Mouse (Mus musculus): ENCODE data around the gene A930017K11Rik. TPM values are rescaled to one million over a fixed set of nuclear protein-coding genes. Genes with fewer than 3 reads are reported as not detected.

A930017K11Rik gene
- under 1 TPM; 0.19 to 0.33 TPM for total RNA-seq (2021)

GRCm38 (mm10) chr17:25951803-25952623, at the start of gene A930017K11Rik:
Gene A930017K11Rik, minus strand, starts transcription at chr17:25952565.
- DNase-seq: no peak
- intact Hi-C loops (cut with DNase I): no loop called here

- DNase-seq: no peak
- intact Hi-C loops (cut with DNase I): no loop called here
Measured at GRCm38 (mm10) chr17:25998425-25998824, 46.1 kb upstream of the A930017K11Rik start.

- intact Hi-C loops (cut with DNase I): no loop called here
Measured at GRCm38 (mm10) chr17:25993489-25993888, 41.1 kb upstream of the A930017K11Rik start.

GRCm38 (mm10) chr17:25992274-25992673, 39.9 kb upstream of the A930017K11Rik start:
- DNase-seq: no peak
- intact Hi-C loops (cut with DNase I): no loop called here

More at GRCm38 (mm10) chr17:25993489-25993888, 41.1 kb upstream of the A930017K11Rik start:
- DNase-seq: no peak

GRCm38 (mm10) chr17:25990331-25990730, 38.0 kb upstream of the A930017K11Rik start:
- intact Hi-C loops (cut with DNase I): no loop called here
- DNase-seq: no peak

- intact Hi-C loops (cut with DNase I): loop anchor here (2.0 kb wide), 1 partner anchor 91 kb away; no protein-coding TSS in a partner anchor
- peak; percentile 91 to 92 for DNase-seq
Measured at GRCm38 (mm10) chr17:25985306-25986294, 33.2 kb upstream of the A930017K11Rik start, which contains the start of gene Capn15. Gene Capn15, minus strand, starts transcription at chr17:25985796.

- intact Hi-C loops (cut with DNase I): loop anchor here (2.0 to 5.0 kb wide), 2 partner anchors 42 to 90 kb away; partner anchors contain the start of genes Nhlrc4 and Pigq
Measured at GRCm38 (mm10) chr17:25984556-25985305, 32.4 kb upstream of the A930017K11Rik start.

GRCm38 (mm10) chr17:25984066-25984465, 31.7 kb upstream of the A930017K11Rik start:
- no peak for DNase-seq
- intact Hi-C loops (cut with DNase I): loop anchor here (2.0 to 5.0 kb wide), 2 partner anchors 42 to 89 kb away; partner anchors contain the start of genes Nhlrc4 and Pigq

More at GRCm38 (mm10) chr17:25984556-25985305, 32.4 kb upstream of the A930017K11Rik start:
- DNase-seq: no peak

GRCm38 (mm10) chr17:25982913-25983312, 30.5 kb upstream of the A930017K11Rik start:
- intact Hi-C loops (cut with DNase I): loop anchor here (5.0 kb wide), 1 partner anchor 41 kb away; the partner anchor contains the start of genes Nhlrc4 and Pigq
- no peak for DNase-seq

- intact Hi-C loops (cut with DNase I): loop anchor here (5.0 kb wide), 1 partner anchor 39 kb away; the partner anchor contains the start of genes Nhlrc4 and Pigq
- DNase-seq: peak; percentile 39 to 44
Measured at GRCm38 (mm10) chr17:25980854-25981253, 28.5 kb upstream of the A930017K11Rik start.

- intact Hi-C loops (cut with DNase I): loop anchor here (5.0 kb wide), 1 partner anchor 38 kb away; the partner anchor contains the start of genes Nhlrc4 and Pigq
- DNase-seq: no peak
Measured at GRCm38 (mm10) chr17:25979829-25980738, 27.7 kb upstream of the A930017K11Rik start.

- DNase-seq: no peak
- intact Hi-C loops (cut with DNase I): no loop called here
Measured at GRCm38 (mm10) chr17:25970954-25971707, 18.8 kb upstream of the A930017K11Rik start.

GRCm38 (mm10) chr17:25970448-25970847, 18.1 kb upstream of the A930017K11Rik start:
- DNase-seq: no peak
- intact Hi-C loops (cut with DNase I): no loop called here

- no peak for DNase-seq
- intact Hi-C loops (cut with DNase I): no loop called here
Measured at GRCm38 (mm10) chr17:25968176-25968575, 15.8 kb upstream of the A930017K11Rik start.

GRCm38 (mm10) chr17:25967652-25968051, 15.3 kb upstream of the A930017K11Rik start:
- intact Hi-C loops (cut with DNase I): no loop called here
- no peak for DNase-seq

- DNase-seq: no peak
- intact Hi-C loops (cut with DNase I): no loop called here
Measured at GRCm38 (mm10) chr17:25964271-25964670, 11.9 kb upstream of the A930017K11Rik start.

GRCm38 (mm10) chr17:25962413-25962905, 10.1 kb upstream of the A930017K11Rik start:
- intact Hi-C loops (cut with DNase I): no loop called here
- DNase-seq: no peak

GRCm38 (mm10) chr17:25961566-25961965, 9.2 kb upstream of the A930017K11Rik start:
- intact Hi-C loops (cut with DNase I): no loop called here
- DNase-seq: no peak

Measured in heart, postnatal 36 days (tissue).